Mouse (Mus musculus) kidney, embryonic 15.5 days (tissue): ENCODE measurements at regions not wholly inside any gene's neighbourhood (a gene's known extent, or its start where the extent isn't known, plus 50 kb on each side); places are given as distances from the start of the nearest gene placed in this dataset.

ENCODE experiments used
- ATAC-seq: fragments of 200-750 bp; cut with Nextera tagmentation; replicated peaks from 2 replicates; pipeline ENCODE4 v1.8.0; 2017; ENCODE audit warnings: moderate TSS enrichment; ENCODE audit not compliant: low FRiP score
- H3K27ac ChIP-seq: fragments of 300-500 bp; sonication (generic); 2 replicates; pipeline ENCODE4 v1.5.1; 2015; ENCODE audit warnings: mild to moderate bottlenecking, inconsistent platforms
- H3K27me3 ChIP-seq: fragments of 300-500 bp; sonication (generic); 2 replicates; pipeline ENCODE4 v1.6.1; 2015; ENCODE audit warnings: inconsistent platforms
- H3K36me3 ChIP-seq: fragments of 300-500 bp; sonication (generic); 2 replicates; pipeline ENCODE4 v1.6.1; 2015; ENCODE audit warnings: inconsistent platforms
- H3K4me1 ChIP-seq: fragments of 300-500 bp; sonication (generic); 2 replicates; pipeline ENCODE4 v1.6.1; 2015; ENCODE audit warnings: inconsistent platforms
- H3K4me2 ChIP-seq: fragments of 300-500 bp; sonication (generic); 2 replicates; pipeline ENCODE4 v1.6.1; 2015; ENCODE audit warnings: moderate library complexity, mild to moderate bottlenecking, inconsistent platforms
- H3K4me3 ChIP-seq: fragments of 300-500 bp; sonication (generic); replicated peaks from 2 replicates; pipeline ENCODE4 v1.5.1; 2015; ENCODE audit warnings: mild to moderate bottlenecking, inconsistent platforms
- H3K9ac ChIP-seq: fragments of 300-500 bp; sonication (generic); 2 replicates; pipeline ENCODE4 v1.6.1; 2015; ENCODE audit warnings: mild to moderate bottlenecking, inconsistent platforms
- H3K9me3 ChIP-seq: fragments of 300-500 bp; sonication (generic); replicated peaks from 2 replicates; pipeline ENCODE4 v1.6.1; 2016; ENCODE audit warnings: inconsistent platforms
- WGBS: fragments of 180-500 bp; shearing (Covaris S2); methylation state at CpG from one replicate; pipeline ENCODE4 v1.1.7; 2015; ENCODE audit warnings: mixed read lengths; 5-methylcytosine and 5-hydroxymethylcytosine counted together

DNA sequence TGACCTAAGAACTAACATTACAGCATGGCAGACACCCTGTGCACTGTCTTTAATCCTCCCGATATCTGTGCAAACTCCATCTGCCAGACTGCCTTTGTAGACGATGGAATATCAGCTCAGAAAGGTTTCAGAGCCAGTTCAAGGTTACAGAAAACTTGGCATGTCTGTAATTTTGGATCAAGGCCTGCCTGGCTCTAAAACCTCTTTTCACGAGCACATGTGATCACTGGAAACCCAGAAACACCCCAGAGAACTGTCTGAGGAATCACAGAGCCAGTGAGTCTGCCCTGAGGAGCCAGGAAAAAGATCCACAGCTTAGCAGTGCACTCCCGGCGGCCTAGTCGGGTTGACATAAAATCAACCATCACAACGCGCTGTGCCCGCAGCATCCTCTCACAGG lies 149.7 kb upstream of the Fbxo11 start:
- 76% methylated on average over 9 of the region's 9 CpGs for WGBS
- Histone ChIP-seq H3K4me3 (no peak overlapping the region), H3K36me3 (no peaks in the 10 kb centered on the region), H3K4me2 (no peak overlapping the region), H3K27me3 (no peaks in the 10 kb centered on the region), H3K27ac (no peak overlapping the region), H3K9me3 (no peaks in the 10 kb centered on the region), H3K9ac (no peak overlapping the region), H3K4me1 (no peaks in the 10 kb centered on the region)
- no peak for ATAC-seq

DNA sequence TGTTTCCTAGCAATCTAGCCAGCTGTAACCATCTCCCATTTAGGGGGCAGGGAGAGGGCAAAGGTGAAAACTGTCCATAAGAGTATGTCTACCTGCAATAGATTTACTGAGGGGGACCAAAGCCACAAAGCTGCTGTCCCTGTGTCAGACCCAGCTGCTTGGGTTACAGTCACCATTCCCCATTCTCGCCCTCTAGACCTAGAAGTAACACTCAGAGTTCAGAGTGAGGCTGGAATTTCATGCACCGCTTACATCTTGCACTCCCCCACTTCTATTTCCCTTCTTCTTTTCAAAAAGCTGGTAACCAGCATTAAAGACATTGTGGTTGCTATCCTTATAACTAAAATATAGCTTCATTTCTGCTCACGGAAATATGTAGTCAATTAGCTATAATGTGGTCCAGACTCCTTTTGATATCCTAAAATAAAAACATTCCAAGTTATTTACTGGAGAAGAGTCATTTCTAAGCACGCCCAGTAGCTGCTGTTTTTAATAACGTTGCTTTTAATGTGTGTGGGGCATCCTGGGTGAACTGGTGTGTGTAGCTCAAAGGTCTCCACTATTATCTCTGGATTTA lies 157.4 kb upstream of the Fbxo11 start:
- peaks cover 8% of the 10 kb centered on the region; the same call in 1 of the 2 replicates for H3K4me1 ChIP-seq
- 0 out of 2 replicates have a peak overlapping the region, but pooled peaks have one; percentile 29 for H3K27ac ChIP-seq
- H3K9ac ChIP-seq = no peak overlapping the region
- H3K4me3 ChIP-seq = no peak overlapping the region
- no peak overlapping the region for H3K4me2 ChIP-seq
- no peaks in the 10 kb centered on the region for H3K27me3 ChIP-seq
- WGBS = 44% methylated on average over 5 of the region's 5 CpGs
- ATAC-seq = peak; percentile 62
- H3K36me3 ChIP-seq = no peaks in the 10 kb centered on the region
- H3K9me3 ChIP-seq = 0 out of 2 replicates have a peak, but pooled peaks cover 7% of the 10 kb centered on the region

GRCm38 (mm10) chr17:88240476-88240875 lies 175.4 kb upstream of the Fbxo11 start:
- H3K27ac ChIP-seq = no peak overlapping the region
- WGBS = 83% methylated on average over 8 of the region's 8 CpGs
- no peaks in the 10 kb centered on the region for H3K4me1 ChIP-seq
- H3K9me3 ChIP-seq = no peaks in the 10 kb centered on the region; the same call in 1 of the 2 replicates
- H3K36me3 ChIP-seq = no peaks in the 10 kb centered on the region
- no peak overlapping the region for H3K4me3 ChIP-seq
- no peaks in the 10 kb centered on the region for H3K27me3 ChIP-seq
- H3K9ac ChIP-seq = no peak overlapping the region
- ATAC-seq = no peak
- H3K4me2 ChIP-seq = no peak overlapping the region

GRCm38 (mm10) chr17:88248625-88249024 lies 183.5 kb upstream of the Fbxo11 start:
- Histone ChIP-seq H3K4me1 (peaks cover 9% of the 10 kb centered on the region), H3K27ac (no peak overlapping the region), H3K4me2 (no peak overlapping the region), H3K4me3 (no peak overlapping the region), H3K9ac (no peak overlapping the region), H3K27me3 (no peaks in the 10 kb centered on the region), H3K36me3 (no peaks in the 10 kb centered on the region), H3K9me3 (no peaks in the 10 kb centered on the region)
- no peak for ATAC-seq
- WGBS = 69% methylated on average over 5 of the region's 5 CpGs

- Histone ChIP-seq H3K4me2 (peak overlapping the region; percentile 49), H3K27me3 (no peaks in the 10 kb centered on the region), H3K4me3 (peak overlapping the region; percentile 16; the same call in 1 of the 2 replicates), H3K27ac (no peak overlapping the region), H3K9ac (no peak overlapping the region), H3K9me3 (no peaks in the 10 kb centered on the region), H3K36me3 (no peaks in the 10 kb centered on the region), H3K4me1 (peaks cover 18% of the 10 kb centered on the region)
- ATAC-seq = peak; percentile 49
- WGBS = 20% methylated on average over 17 of the region's 17 CpGs
These were observed 186.9 kb upstream of the Fbxo11 start for GRCm38 (mm10) chr17:88251949-88252521.

GRCm38 (mm10) chr17:88255744-88256598 lies 184.5 kb upstream of the Foxn2 start:
- Histone ChIP-seq H3K4me1 (peaks cover 23% of the 10 kb centered on the region), H3K9ac (peak overlapping the region; percentile 83), H3K4me3 (peak overlapping the region; percentile 60), H3K27ac (peak overlapping the region; percentile 92), H3K27me3 (no peaks in the 10 kb centered on the region), H3K36me3 (no peaks in the 10 kb centered on the region), H3K9me3 (no peaks in the 10 kb centered on the region), H3K4me2 (peak overlapping the region; percentile 95)
- ATAC-seq = peak; percentile 79
- WGBS = under 1% methylated on average over 40 of the region's 40 CpGs

GRCm38 (mm10) chr17:88256599-88257544 lies 183.6 kb upstream of the Foxn2 start:
- H3K4me1 ChIP-seq = peaks cover 18% of the 10 kb centered on the region
- 2% methylated on average over 18 of the region's 18 CpGs for WGBS
- peak overlapping the region; percentile 83 for H3K9ac ChIP-seq
- peak overlapping the region; percentile 95 for H3K4me2 ChIP-seq
- no peaks in the 10 kb centered on the region for H3K9me3 ChIP-seq
- no peaks in the 10 kb centered on the region for H3K27me3 ChIP-seq
- peak overlapping the region; percentile 92 for H3K27ac ChIP-seq
- H3K4me3 ChIP-seq = peak overlapping the region; percentile 60
- H3K36me3 ChIP-seq = no peaks in the 10 kb centered on the region
- ATAC-seq = peak; percentile 86

DNA sequence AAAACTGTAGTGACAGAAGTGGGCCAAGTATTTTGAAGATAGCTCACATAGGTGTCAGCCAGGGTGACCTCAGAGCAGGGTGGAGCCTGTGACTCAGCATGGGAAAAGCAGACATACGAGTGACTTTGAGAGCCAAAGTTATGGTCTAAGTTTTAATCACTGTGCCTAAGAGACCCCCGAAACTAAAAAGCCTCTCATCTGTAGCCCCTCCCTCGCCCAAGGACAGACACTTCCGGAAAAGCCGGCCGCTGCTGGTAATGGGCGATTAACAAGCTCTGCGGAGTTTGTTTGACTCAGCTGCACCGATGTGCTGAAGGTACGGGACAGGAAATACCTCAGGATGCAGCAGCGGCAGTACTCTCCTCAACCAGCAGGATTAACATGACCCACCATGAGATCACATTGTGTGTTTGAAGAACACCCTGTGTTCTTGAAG lies 182.1 kb upstream of the Foxn2 start:
- peaks cover 14% of the 10 kb centered on the region; the same call in 1 of the 2 replicates for H3K4me1 ChIP-seq
- H3K4me2 ChIP-seq = no peak overlapping the region
- ATAC-seq = no peak
- no peaks in the 10 kb centered on the region for H3K27me3 ChIP-seq
- H3K27ac ChIP-seq = no peak overlapping the region
- H3K9ac ChIP-seq = no peak overlapping the region
- H3K36me3 ChIP-seq = no peaks in the 10 kb centered on the region
- WGBS = 64% methylated on average over 11 of the region's 11 CpGs
- H3K4me3 ChIP-seq = no peak overlapping the region
- no peaks in the 10 kb centered on the region for H3K9me3 ChIP-seq

- Histone ChIP-seq H3K9ac (no peak overlapping the region), H3K4me2 (no peak overlapping the region), H3K9me3 (no peaks in the 10 kb centered on the region), H3K36me3 (no peaks in the 10 kb centered on the region), H3K27ac (no peak overlapping the region), H3K4me1 (peaks cover 14% of the 10 kb centered on the region; the same call in 1 of the 2 replicates), H3K27me3 (no peaks in the 10 kb centered on the region), H3K4me3 (no peak overlapping the region)
- ATAC-seq = no peak
- 91% methylated on average over 7 of the region's 7 CpGs for WGBS
These were observed 180.3 kb upstream of the Foxn2 start for GRCm38 (mm10) chr17:88260176-88260575.

DNA sequence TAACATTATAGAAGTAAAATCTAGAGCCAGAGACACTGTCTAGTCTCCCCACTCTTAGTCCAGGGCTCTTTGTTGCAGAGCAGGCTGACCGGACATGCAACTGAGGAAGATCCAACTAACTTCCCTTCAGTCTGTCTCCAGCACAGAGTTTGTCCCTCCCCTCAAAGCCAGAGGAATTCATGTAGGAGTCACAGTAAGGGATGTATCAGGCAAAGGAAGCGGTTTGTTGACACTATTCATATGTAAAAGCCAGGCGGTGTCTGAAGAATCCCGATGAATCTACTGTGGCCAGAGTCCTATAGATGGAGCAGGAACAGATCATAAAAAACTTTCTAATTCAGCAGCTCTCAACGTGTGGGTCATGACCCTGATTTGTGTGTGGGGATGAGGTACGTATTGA lies 179.7 kb upstream of the Foxn2 start:
- Histone ChIP-seq H3K4me2 (no peak overlapping the region), H3K9me3 (no peaks in the 10 kb centered on the region), H3K27ac (no peak overlapping the region), H3K36me3 (no peaks in the 10 kb centered on the region), H3K4me1 (peaks cover 14% of the 10 kb centered on the region; the same call in 1 of the 2 replicates), H3K4me3 (no peak overlapping the region), H3K27me3 (no peaks in the 10 kb centered on the region), H3K9ac (no peak overlapping the region)
- ATAC-seq = no peak
- WGBS = 50% methylated on average over 6 of the region's 6 CpGs

GRCm38 (mm10) chr17:88261556-88261955 lies 179.0 kb upstream of the Foxn2 start:
- peaks cover 10% of the 10 kb centered on the region; the same call in 1 of the 2 replicates for H3K4me1 ChIP-seq
- no peak overlapping the region for H3K4me2 ChIP-seq
- no peak overlapping the region for H3K4me3 ChIP-seq
- no peak for ATAC-seq
- H3K9me3 ChIP-seq = no peaks in the 10 kb centered on the region
- WGBS = 58% methylated on average over 8 of the region's 8 CpGs
- H3K27ac ChIP-seq = no peak overlapping the region
- no peaks in the 10 kb centered on the region for H3K36me3 ChIP-seq
- H3K9ac ChIP-seq = no peak overlapping the region
- no peaks in the 10 kb centered on the region for H3K27me3 ChIP-seq
